Mouse (Mus musculus) MEL (cell line): ENCODE results near the gene Eif5a. TPM values are rescaled to one million over a fixed set of nuclear protein-coding genes. Genes with fewer than 3 reads are reported as not detected.
A peak's percentile ranks its signal among the peaks of the same experiment; 100 is the strongest.

Experiments
- DNase-seq: peaks from one replicate; pipeline ENCODE4 v3.0.0; 2011; ENCODE audit warnings: low read depth, low spot score
- H3K27ac ChIP-seq: 2 replicates; pipeline ENCODE4 v1.5.1; 2012; ENCODE audit warnings: low read depth, mild to moderate bottlenecking, control low read depth, low read length, moderate library complexity; ENCODE audit not compliant: control insufficient read depth
- H3K27me3 ChIP-seq, 2 experiments: fragments of 150-350 bp in 1 of 2; sonication (generic) in 1 of 2; 2 replicates each; pipeline ENCODE4 v1.6.1; 2012; ENCODE audit warnings: low read length in 2 of 2, mild to moderate bottlenecking in 2 of 2, improper control_type of control experiment in 1 of 2, moderate library complexity in 1 of 2; ENCODE audit not compliant: insufficient read depth in 2 of 2, control insufficient read depth in 1 of 2
- H3K36me3 ChIP-seq, 2 experiments: 2 replicates each; pipeline ENCODE4 v1.6.1; 2012 to 2014; ENCODE audit warnings: low read length in 2 of 2, improper control_type of control experiment in 1 of 2, inconsistent platforms in 1 of 2, mild to moderate bottlenecking in 1 of 2; ENCODE audit not compliant: insufficient read depth in 2 of 2, control insufficient read depth in 1 of 2
- H3K4me1 ChIP-seq, 2 experiments: fragments of 150-350 bp in 1 of 2; sonication (generic) in 1 of 2; 2 replicates each; pipeline ENCODE4 v1.6.1; 2012; ENCODE audit warnings: low read length in 2 of 2, improper control_type of control experiment in 1 of 2, mild to moderate bottlenecking in 1 of 2; ENCODE audit not compliant: insufficient read depth in 2 of 2, control insufficient read depth in 1 of 2
- H3K4me3 ChIP-seq, 2 experiments: fragments of 150-350 bp in 1 of 2; sonication (generic) in 1 of 2; 2 replicates each; pipeline ENCODE4 v1.5.1; 2012; ENCODE audit warnings: low read depth in 2 of 2, low read length in 2 of 2, mild to moderate bottlenecking in 2 of 2, moderate library complexity in 2 of 2, control low read depth in 1 of 2, improper control_type of control experiment in 1 of 2; ENCODE audit not compliant: control insufficient read depth in 1 of 2, insufficient read depth in 1 of 2
- H3K79me2 ChIP-seq: 2 replicates; pipeline ENCODE4 v1.6.1; 2012; ENCODE audit warnings: mild to moderate bottlenecking, low read length, moderate library complexity; ENCODE audit not compliant: control insufficient read depth, poor library complexity, insufficient read depth
- H3K9ac ChIP-seq: 2 replicates; pipeline ENCODE4 v1.6.1; 2012; ENCODE audit warnings: low read depth, mild to moderate bottlenecking, control low read depth, low read length, moderate library complexity; ENCODE audit not compliant: control insufficient read depth, poor library complexity, severe bottlenecking
- H3K9me3 ChIP-seq: fragments of 150-350 bp; sonication (generic); replicated peaks from 2 replicates; pipeline ENCODE4 v1.6.1; 2012; ENCODE audit warnings: mild to moderate bottlenecking, low read length, improper control_type of control experiment, moderate library complexity; ENCODE audit not compliant: insufficient read depth
- BHLHE40 ChIP-seq: IDR thresholded peaks from 2 replicates; pipeline ENCODE4 v1.6.1; 2012; ENCODE audit warnings: low read depth, mild to moderate bottlenecking, inconsistent platforms, low read length, improper control_type of control experiment, borderline replicate concordance
- CHD1 ChIP-seq: IDR thresholded peaks from 2 replicates; pipeline ENCODE4 v1.6.1; 2012; ENCODE audit warnings: low read depth, mild to moderate bottlenecking, inconsistent platforms, low read length, improper control_type of control experiment
- CHD2 ChIP-seq: IDR thresholded peaks from 2 replicates; pipeline ENCODE4 v1.6.1; 2011; ENCODE audit warnings: low read length, improper control_type of control experiment
- E2F4 ChIP-seq: IDR thresholded peaks from 2 replicates; pipeline ENCODE4 v1.6.1; 2011; ENCODE audit warnings: low read depth, low read length, improper control_type of control experiment, borderline replicate concordance
- EP300 ChIP-seq, 2 experiments: IDR thresholded peaks; 2 replicates each; pipeline ENCODE4 v1.6.1; 2011; ENCODE audit warnings: improper control_type of control experiment in 2 of 2, low read length in 2 of 2, low read depth in 1 of 2, mild to moderate bottlenecking in 1 of 2
- ETS1 ChIP-seq: IDR thresholded peaks from 2 replicates; pipeline ENCODE4 v1.6.1; 2012; ENCODE audit warnings: low read depth, mild to moderate bottlenecking, inconsistent platforms, low read length, improper control_type of control experiment, moderate library complexity
- GABPA ChIP-seq: IDR thresholded peaks from 2 replicates; pipeline ENCODE4 v1.6.1; 2012; ENCODE audit warnings: low read depth, mild to moderate bottlenecking, inconsistent platforms, low read length, improper control_type of control experiment, moderate library complexity
- HCFC1 ChIP-seq: IDR thresholded peaks from 2 replicates; pipeline ENCODE4 v1.6.1; 2012; ENCODE audit warnings: low read depth, mild to moderate bottlenecking, inconsistent platforms, low read length, improper control_type of control experiment, moderate library complexity
- MAX ChIP-seq: IDR thresholded peaks from 2 replicates; pipeline ENCODE4 v1.6.1; 2011; ENCODE audit warnings: low read length, improper control_type of control experiment
- MXI1 ChIP-seq: IDR thresholded peaks from 2 replicates; pipeline ENCODE4 v1.6.1; 2011; ENCODE audit warnings: mild to moderate bottlenecking, low read depth, low read length, improper control_type of control experiment
- MYB ChIP-seq: IDR thresholded peaks from 2 replicates; pipeline ENCODE4 v1.6.1; 2011; ENCODE audit warnings: mild to moderate bottlenecking, low read depth, low read length, improper control_type of control experiment
- MYC ChIP-seq: IDR thresholded peaks from 2 replicates; pipeline ENCODE4 v1.6.1; 2011; ENCODE audit warnings: low read depth, mild to moderate bottlenecking, low read length, improper control_type of control experiment, moderate library complexity
- NELFE ChIP-seq: IDR thresholded peaks from 2 replicates; pipeline ENCODE4 v1.6.1; 2011; ENCODE audit warnings: low read depth, low read length, improper control_type of control experiment
- NRF1 ChIP-seq: IDR thresholded peaks from 2 replicates; pipeline ENCODE4 v1.6.1; 2014; ENCODE audit warnings: low read depth, mild to moderate bottlenecking, inconsistent platforms, low read length, improper control_type of control experiment, moderate library complexity; ENCODE audit not compliant: poor library complexity, insufficient read depth, severe bottlenecking
- POLR2A ChIP-seq, 2 experiments: IDR thresholded peaks; 2 replicates each; pipeline ENCODE4 v1.6.1; 2011 to 2012; ENCODE audit warnings: low read length in 2 of 2, mild to moderate bottlenecking in 2 of 2, control low read depth in 1 of 2, improper control_type of control experiment in 1 of 2, low read depth in 1 of 2, moderate library complexity in 1 of 2; ENCODE audit not compliant: control insufficient read depth in 1 of 2, insufficient read depth in 1 of 2, poor library complexity in 1 of 2
- RAD21 ChIP-seq: IDR thresholded peaks from 2 replicates; pipeline ENCODE4 v1.6.1; 2011; ENCODE audit warnings: mild to moderate bottlenecking, low read depth, low read length, improper control_type of control experiment
- SIN3A ChIP-seq: IDR thresholded peaks from 2 replicates; pipeline ENCODE4 v1.6.1; 2012; ENCODE audit warnings: low read length, improper control_type of control experiment, inconsistent platforms
- TAL1 ChIP-seq: IDR thresholded peaks from 2 replicates; pipeline ENCODE4 v1.6.1; 2012; ENCODE audit warnings: mild to moderate bottlenecking, inconsistent platforms, low read length, moderate library complexity, mixed read lengths
- ZNF384 ChIP-seq: IDR thresholded peaks from 2 replicates; pipeline ENCODE4 v1.6.1; 2012; ENCODE audit warnings: low read depth, mild to moderate bottlenecking, inconsistent platforms, low read length, improper control_type of control experiment
- polyA plus RNA-seq, 2 experiments: library from polyadenylated mRNA; stranded (reverse) in 1 of 2; unstranded in 1 of 2; fragments of >175 nt in 1 of 2; fragments of >200 nt in 1 of 2; gene quantifications; 2 replicates each; pipeline versions ENCODE4 v1.2.1 to v1.2.4; 2012; ENCODE audit warnings: low replicate concordance in 2 of 2, low read depth in 1 of 2; ENCODE audit not compliant: insufficient read length in 2 of 2, insufficient read depth in 1 of 2, missing spikeins in 1 of 2
- total RNA-seq: library from RNA; depleted of rRNA; stranded (reverse); fragments of 300-350 nt; gene quantifications from 2 replicates; pipeline ENCODE4 v1.2.3, GENCODE M21; 2012

Eif5a gene
- total and polyA plus RNA-seq, 3 experiments = 1,272 to 3,185 (median 1,428) TPM

DNA sequence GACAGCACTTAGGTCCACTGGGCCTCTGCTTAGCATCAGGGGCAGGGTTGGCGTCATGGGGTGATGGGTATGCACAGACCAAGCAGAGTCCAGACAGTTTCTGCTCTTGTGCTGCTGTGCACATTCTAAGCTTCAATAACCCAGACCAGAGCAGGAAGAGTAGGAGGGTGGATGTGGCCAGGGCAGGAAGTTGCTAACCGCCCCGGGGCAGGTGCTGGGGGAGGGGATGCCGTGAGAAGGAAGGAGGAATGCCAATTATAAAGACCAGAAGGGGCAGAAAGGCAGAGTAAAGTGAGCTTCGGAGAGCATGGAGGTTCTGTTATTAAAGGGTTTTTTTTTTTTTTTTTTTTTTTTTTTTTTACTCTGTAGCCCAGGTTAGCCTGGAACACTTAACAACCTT is 27.1 kb downstream of the Eif5a start:
- H3K4me1 ChIP-seq = peaks cover 13 to 25% of the 10 kb centered on the region in 2 experiments
- H3K9me3 ChIP-seq = no peaks in the 10 kb centered on the region
- H3K36me3 ChIP-seq = peaks cover 0 to 15% of the 10 kb centered on the region in 2 experiments; a peak in 2 of 4 replicates
- TF ChIP-seq BHLHE40 = 0 out of 2 replicates have a peak, but pooled peaks have one; percentile 37
- no peak for TF ChIP-seq MXI1
- peak; percentile 26; the same call in 1 of the 2 replicates for TF ChIP-seq CHD2
- peak; percentile 54; the same call in 1 of the 2 replicates for TF ChIP-seq HCFC1
- TF ChIP-seq ETS1 = peak; percentile 30; the same call in 1 of the 2 replicates
- TF ChIP-seq POLR2A (IDR thresholded peaks at IDR 0.05; ENCODE audit: control insufficient read depth in 1 of 2, insufficient read depth in 1 of 2, low read depth in 1 of 2, low read length in 2 of 2, poor library complexity in 1 of 2) = 0 out of 4 replicates have a peak, but pooled peaks of 1 of the 2 experiments have one; percentile 14
- TF ChIP-seq EP300 (IDR thresholded peaks at IDR 0.05; ENCODE audit: low read depth in 1 of 2, low read length in 2 of 2) = peak in 1 of 2 experiments; percentile 67; a peak in 3 of 4 replicates
- TF ChIP-seq MAX = no peak
- TF ChIP-seq SIN3A = peak; percentile 39; the same call in 1 of the 2 replicates
- no peaks in the 10 kb centered on the region for H3K27me3 ChIP-seq
- H3K9ac ChIP-seq = peak overlapping the region; percentile 68
- H3K79me2 ChIP-seq = no peaks in the 10 kb centered on the region; the same call in none of the 2 replicates
- peak overlapping the region; percentile 47 to 72 for H3K4me3 ChIP-seq
- peak; percentile 74 for DNase-seq
- peak overlapping the region; percentile 71 for H3K27ac ChIP-seq

DNA sequence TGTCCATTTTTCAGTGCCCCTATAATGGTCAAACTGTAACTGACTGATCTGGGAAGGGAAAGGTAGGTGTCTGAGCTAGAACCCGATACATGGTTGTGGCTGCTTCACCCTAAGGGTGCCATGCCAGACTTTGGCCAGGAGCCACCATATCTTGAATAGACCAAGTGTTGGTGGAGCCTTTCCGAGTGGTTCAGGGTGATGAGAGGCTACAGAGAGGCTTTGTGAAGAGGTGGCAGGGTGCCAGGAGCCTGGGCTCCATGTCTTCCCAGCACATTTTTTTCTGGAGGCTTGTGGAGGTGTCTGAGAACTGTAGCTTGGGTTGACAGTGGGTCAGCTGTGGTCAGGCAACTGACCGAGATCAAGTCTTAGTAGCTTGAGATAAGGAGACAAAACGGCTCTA is 30.3 kb downstream of the Eif5a start:
- H3K9me3 ChIP-seq = no peaks in the 10 kb centered on the region
- no peak overlapping the region for H3K9ac ChIP-seq
- DNase-seq = peak; percentile 73
- H3K27ac ChIP-seq = no peak overlapping the region
- H3K4me3 ChIP-seq = no peak overlapping the region
- H3K36me3 ChIP-seq = peaks cover 0 to 15% of the 10 kb centered on the region in 2 experiments; a peak in 2 of 4 replicates
- H3K79me2 ChIP-seq = no peaks in the 10 kb centered on the region; the same call in none of the 2 replicates
- no peak for TF ChIP-seq CHD1
- peak; percentile 5 for TF ChIP-seq ZNF384
- TF ChIP-seq TAL1 = 0 out of 2 replicates have a peak, but pooled peaks have one; percentile 13
- 0 out of 2 replicates have a peak, but pooled peaks have one; percentile 24 for TF ChIP-seq SIN3A
- no peak for TF ChIP-seq GABPA
- no peak for TF ChIP-seq MYB
- TF ChIP-seq ETS1 = 0 out of 2 replicates have a peak, but pooled peaks have one; percentile 5
- peak; percentile 21; the same call in 1 of the 2 replicates for TF ChIP-seq MYC
- peak; percentile 26 to 49; a peak in 3 of 4 replicates for TF ChIP-seq EP300 (IDR thresholded peaks at IDR 0.05; ENCODE audit: low read depth in 1 of 2, low read length in 2 of 2)
- no peak for TF ChIP-seq RAD21
- TF ChIP-seq NELFE = no peak
- TF ChIP-seq HCFC1 = no peak
- no peak for TF ChIP-seq NRF1
- no peak for TF ChIP-seq E2F4
- 0 out of 2 replicates have a peak, but pooled peaks have one; percentile 38 for TF ChIP-seq MXI1
- no peaks in the 10 kb centered on the region for H3K27me3 ChIP-seq
- H3K4me1 ChIP-seq = peaks cover 13 to 27% of the 10 kb centered on the region in 2 experiments
